Mouse (Mus musculus) cortical plate, adult 2 months (tissue): Measurements from ENCODE around the gene Osm. TPM values are rescaled to one million over a fixed set of nuclear protein-coding genes. Genes with fewer than 3 reads are reported as not detected.

Source experiments
- H3K27ac ChIP-seq: fragments of 200-500 bp; 2 replicates; pipeline ENCODE4 v1.5.1; 2012; ENCODE audit warnings: low read length, control low read depth, inconsistent platforms; ENCODE audit not compliant: insufficient read depth
- H3K4me1 ChIP-seq: fragments of 200-500 bp; 2 replicates; pipeline ENCODE4 v1.6.1; 2011; ENCODE audit warnings: low read length; ENCODE audit not compliant: control insufficient read depth, insufficient read depth
- H3K4me3 ChIP-seq: fragments of 200-500 bp; 2 replicates; pipeline ENCODE4 v1.5.1; 2011; ENCODE audit warnings: mild to moderate bottlenecking, low read length, control low read depth; ENCODE audit not compliant: insufficient read depth
- CTCF ChIP-seq: fragments of 200-500 bp; IDR thresholded peaks from 2 replicates; pipeline ENCODE4 v1.5.1; 2011; ENCODE audit warnings: mild to moderate bottlenecking, control low read depth, low read length; ENCODE audit not compliant: insufficient read depth; ENCODE audit errors: extremely low read depth
- POLR2A ChIP-seq: fragments of 200-500 bp; IDR thresholded peaks from 2 replicates; pipeline ENCODE4 v1.6.1; 2011; ENCODE audit warnings: mild to moderate bottlenecking, low read length, control low read depth; ENCODE audit not compliant: insufficient read depth; ENCODE audit errors: extremely low read depth
- polyA plus RNA-seq: library from polyadenylated mRNA; depleted of rRNA; stranded (reverse); fragments of >200 nt; gene quantifications from 2 replicates; pipeline ENCODE4 v1.2.3, GENCODE M21; 2012

The Osm gene
- polyA plus RNA-seq, 1 experiment: 0.19 TPM

GRCm38 (mm10) chr11:4210786-4211185, 25.4 kb upstream of the Osm start:
- Histone ChIP-seq H3K4me3 (no peak overlapping the region), H3K4me1 (no peaks in the 10 kb centered on the region; the same call in 1 of the 2 replicates), H3K27ac (no peak overlapping the region)
- TF ChIP-seq POLR2A: no peak
- no peak for TF ChIP-seq CTCF

- Histone ChIP-seq H3K27ac (no peak overlapping the region), H3K4me1 (no peaks in the 10 kb centered on the region), H3K4me3 (no peak overlapping the region)
- no peak for TF ChIP-seq POLR2A
- TF ChIP-seq CTCF: no peak
These were observed 23.1 kb upstream of the Osm start for GRCm38 (mm10) chr11:4213107-4213506.

- TF ChIP-seq POLR2A: no peak
- no peak for TF ChIP-seq CTCF
- Histone ChIP-seq H3K4me1 (no peaks in the 10 kb centered on the region), H3K27ac (no peak overlapping the region), H3K4me3 (no peak overlapping the region)
These were observed 21.6 kb upstream of the Osm start for GRCm38 (mm10) chr11:4214572-4214971.

- no peaks in the 10 kb centered on the region for H3K4me1 ChIP-seq
- H3K4me3 ChIP-seq: no peak overlapping the region
- TF ChIP-seq CTCF: no peak
- TF ChIP-seq POLR2A: no peak
- no peak overlapping the region for H3K27ac ChIP-seq
These were observed 21.2 kb upstream of the Osm start for GRCm38 (mm10) chr11:4215061-4215460.

- peak overlapping the region; percentile 67 for H3K27ac ChIP-seq
- no peaks in the 10 kb centered on the region for H3K4me1 ChIP-seq
- no peak overlapping the region for H3K4me3 ChIP-seq
- TF ChIP-seq CTCF (no peak), POLR2A (no peak)
These were observed 19.8 kb upstream of the Osm start for GRCm38 (mm10) chr11:4216248-4217000.

GRCm38 (mm10) chr11:4217914-4218629, 18.1 kb upstream of the Osm start, which contains the start of gene Castor1:
Castor1 (plus strand) TSS chr11:4218225.
- 0 out of 2 replicates have a peak, but pooled peaks have one; percentile 17 for TF ChIP-seq POLR2A
- no peak for TF ChIP-seq CTCF
- Histone ChIP-seq H3K4me3 (peak within 1 kb of the TSS; percentile 18), H3K4me1 (no peaks in the 10 kb centered on the region), H3K27ac (peak within 1 kb of the TSS; percentile 89)

- H3K4me1 ChIP-seq: no peaks in the 10 kb centered on the region
- peak overlapping the region; percentile 18; the same call in 1 of the 2 replicates for H3K4me3 ChIP-seq
- H3K27ac ChIP-seq: peak overlapping the region; percentile 89
- TF ChIP-seq POLR2A (no peak), CTCF (no peak)
These were observed 17.6 kb upstream of the Osm start for GRCm38 (mm10) chr11:4218637-4219036.

- TF ChIP-seq CTCF: peak; percentile 97
- no peak for TF ChIP-seq POLR2A
- H3K4me1 ChIP-seq: no peaks in the 10 kb centered on the region
- H3K27ac ChIP-seq: no peak overlapping the region
- no peak overlapping the region for H3K4me3 ChIP-seq
These were observed 16.9 kb upstream of the Osm start for GRCm38 (mm10) chr11:4219317-4219751.

- Histone ChIP-seq H3K4me3 (no peak overlapping the region), H3K27ac (no peak overlapping the region)
- no peak for TF ChIP-seq POLR2A
These were observed 16.3 kb upstream of the Osm start for GRCm38 (mm10) chr11:4219908-4220307.

More at GRCm38 (mm10) chr11:4219908-4220307, 16.3 kb upstream of the Osm start:
- no peaks in the 10 kb centered on the region for H3K4me1 ChIP-seq
